Comparison of ENCODE assay signal across 12 mouse cellular contexts in the genomic region with DNA sequence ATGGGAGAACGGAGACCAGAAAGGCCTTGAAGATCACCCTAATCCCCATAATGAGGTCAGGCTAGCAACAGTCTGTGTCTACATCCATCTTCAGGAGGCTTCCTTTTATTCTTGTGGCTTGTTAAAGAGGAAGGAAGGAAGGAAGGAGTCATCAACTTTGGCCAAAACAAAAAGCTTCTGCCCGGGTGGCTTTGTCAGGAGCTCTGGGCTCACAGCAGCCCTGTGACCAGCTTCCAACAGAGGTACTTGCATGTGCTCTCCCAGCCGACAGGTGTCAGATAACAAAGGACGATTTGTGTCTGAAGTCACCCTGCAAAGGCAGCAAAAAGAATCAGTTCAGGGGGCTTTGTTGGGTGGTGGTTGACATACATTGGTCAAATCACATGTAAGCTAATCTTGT. TPM values are rescaled to one million over a fixed set of nuclear protein-coding genes. Genes with fewer than 3 reads are reported as not detected.
A peak's percentile ranks its signal among the peaks of the same experiment; 100 is the strongest.
DNase-seq lines count a peak whose midpoint lies in the region; ATAC-seq and TF ChIP-seq lines count a peak whose summit lies in the region.
"Had no signal": no experiment of that assay in that cellular context is flagged by ENCODE, and none has a peak within 500 bp of the region (broad histone marks: within the 10 kb centered on the region; RNA-seq: fewer than 3 reads in every experiment).

No protein-coding gene starts in this region.

- intact Hi-C loops in heart, adult 2 months (cut with DNase I), result no loop called here
- intact Hi-C loops in left cerebral cortex, postnatal 25 days (cut with DNase I), result no loop called here

- H3K4me3 ChIP-seq in heart, adult 2 months, result no peak overlapping the region
- H3K4me3 ChIP-seq: embryonic facial prominence, embryonic 15.5 days; hindbrain, embryonic 13.5 days had no signal

- no peak overlapping the region for H3K9ac ChIP-seq in heart, adult 2 months (ENCODE audit: low read depth, low read length)
- H3K9ac ChIP-seq: embryonic facial prominence, embryonic 15.5 days; hindbrain, embryonic 13.5 days had no signal

- 30% methylated on average over 4 of the region's 4 CpGs for WGBS in heart, adult 2 months

- no peaks in the 10 kb centered on the region; the same call in 1 of the 2 replicates for H3K36me3 ChIP-seq in heart, adult 2 months (ENCODE audit: control insufficient read depth, insufficient read depth, low read length)

- peak; percentile 48 for TF ChIP-seq CTCF in heart, adult 2 months (IDR thresholded peaks at IDR 0.05)

- peak overlapping the region; percentile 65 for H3K27ac ChIP-seq in heart, adult 2 months
- H3K27ac ChIP-seq: embryonic facial prominence, embryonic 15.5 days; hindbrain, embryonic 13.5 days had no signal

- no peaks in the 10 kb centered on the region for H3K79me2 ChIP-seq in heart, adult 2 months (replicated peaks; ENCODE audit: control insufficient read depth, insufficient read depth, low read length)

- no peak for TF ChIP-seq POLR2A in heart, adult 2 months (IDR thresholded peaks at IDR 0.05; ENCODE audit: insufficient read depth, low read depth, low read length)

- H3K27me3 ChIP-seq in heart, adult 2 months (ENCODE audit: control insufficient read depth, insufficient read depth, low read length), result no peaks in the 10 kb centered on the region
- H3K27me3 ChIP-seq: CH12.LX; embryonic facial prominence, embryonic 15.5 days; hindbrain, embryonic 13.5 days had no signal

- H3K4me1 ChIP-seq in heart, adult 2 months (ENCODE audit: control insufficient read depth, insufficient read depth, low read length), result peaks cover 6% of the 10 kb centered on the region
- H3K4me1 ChIP-seq: embryonic facial prominence, embryonic 15.5 days; hindbrain, embryonic 13.5 days had no signal

- no peak for TF ChIP-seq EP300 in heart, adult 2 months (IDR thresholded peaks at IDR 0.05; ENCODE audit: insufficient read depth, low read depth, low read length)

- DNase-seq in heart, adult 2 months, result peak in 1 of 2 experiments; percentile 25
- DNase-seq in heart, postnatal 4 days, result no peak
- peak; percentile 39 for DNase-seq in Muller cell, postnatal 12 days (ENCODE audit: inconsistent ontology term)
- DNase-seq in embryo, embryonic 9.5 days (ENCODE audit: extremely low spot score), result peak; percentile 26
- DNase-seq in lung, postnatal 25 days (ENCODE audit: low spot score), result peak; percentile 7
- DNase-seq in left cerebral cortex, postnatal 25 days (ENCODE audit: low spot score in 2 of 2), result no peak
- DNase-seq: gastrocnemius, postnatal 25 days; layer of hippocampus, postnatal 36 days had no signal

- no peak for ATAC-seq in erythroid progenitor cell, adult 5-6 weeks (replicated peaks; ENCODE audit: low FRiP score, poor library complexity, severe bottlenecking)

RNA-seq across cellular contexts. Expression of a gene that starts 57.1 kb away (rescaled TPM):
- total RNA-seq in heart, adult 2 months (2021), result 10 to 100 TPM; 14.1 to 14.2 TPM
- polyA plus RNA-seq in heart, adult 2 months (2012; rRNA removed), result 18.9 and 30.5 TPM in 2 replicates
- 10 to 100 TPM; 17.3 to 22.5 TPM for total RNA-seq in heart, postnatal 4 days (2021)
- total RNA-seq in left cerebral cortex, postnatal 25 days (2021), result 10 to 100 TPM; 30.7 to 33.4 TPM
- total RNA-seq in erythroid progenitor cell, adult 5-6 weeks (2015; ENCODE audit: low replicate concordance), result not detected in 2 replicates
- 1.2 TPM in 1 of 2 replicates, not detected in the other for total RNA-seq in erythroid progenitor cell, adult 5-6 weeks (2017; ENCODE audit: low replicate concordance)

Comparison
In these comparisons a context has a peak if more than half of its experiments do, and no peak if none do; other contexts are left out.
1. DNase-seq: peak in Muller cell, postnatal 12 days (single experiment), embryo, embryonic 9.5 days (single experiment) and lung, postnatal 25 days (single experiment); none in heart, postnatal 4 days (single experiment) and left cerebral cortex, postnatal 25 days (0 of 2).
2. RNA of a gene that starts 57.1 kb away (total RNA-seq): 30.7 to 33.4 TPM in left cerebral cortex, postnatal 25 days, 17.3 to 22.5 TPM in heart, postnatal 4 days and 14.1 to 14.2 TPM in heart, adult 2 months; 1.2 TPM in erythroid progenitor cell, adult 5-6 weeks; every median in the first group is over 4 times any median in the second.